Mouse (Mus musculus) lung, embryonic 15.5 days (tissue): Measurements from ENCODE around the gene 4921539E11Rik. TPM values are rescaled to one million over a fixed set of nuclear protein-coding genes. Genes with fewer than 3 reads are reported as not detected.

Source experiments
- ATAC-seq: fragments of 200-750 bp; cut with Nextera tagmentation; 2 replicates; pipeline ENCODE4 v1.8.0; 2017; ENCODE audit warnings: moderate number of reproducible peaks, borderline replicate concordance; ENCODE audit not compliant: low FRiP score, low TSS enrichment; ENCODE audit errors: extremely low read depth
- H3K27ac ChIP-seq: fragments of 300-500 bp; sonication (generic); 2 replicates; pipeline ENCODE4 v1.5.1; 2015; ENCODE audit warnings: moderate library complexity, mild to moderate bottlenecking, inconsistent platforms
- H3K27me3 ChIP-seq: fragments of 300-500 bp; sonication (generic); 2 replicates; pipeline ENCODE4 v1.6.1; 2015; ENCODE audit warnings: inconsistent platforms
- H3K36me3 ChIP-seq: fragments of 300-500 bp; sonication (generic); 2 replicates; pipeline ENCODE4 v1.6.1; 2015; ENCODE audit warnings: inconsistent platforms
- H3K4me1 ChIP-seq: fragments of 300-500 bp; sonication (generic); 2 replicates; pipeline ENCODE4 v1.6.1; 2015; ENCODE audit warnings: inconsistent platforms
- H3K4me2 ChIP-seq: fragments of 300-500 bp; sonication (generic); 2 replicates; pipeline ENCODE4 v1.6.1; 2015; ENCODE audit warnings: inconsistent platforms, mild to moderate bottlenecking, moderate library complexity
- H3K4me3 ChIP-seq: fragments of 300-500 bp; sonication (generic); 2 replicates; pipeline ENCODE4 v1.5.1; 2015; ENCODE audit warnings: mild to moderate bottlenecking, inconsistent platforms
- H3K9ac ChIP-seq: fragments of 300-500 bp; sonication (generic); 2 replicates; pipeline ENCODE4 v1.6.1; 2015; ENCODE audit warnings: inconsistent platforms
- H3K9me3 ChIP-seq: fragments of 300-500 bp; sonication (generic); 2 replicates; pipeline ENCODE4 v1.6.1; 2016; ENCODE audit warnings: inconsistent platforms
- WGBS: fragments of 180-500 bp; shearing (Covaris S2); methylation state at CpG from one replicate; pipeline ENCODE4 v1.1.7; 2015; 5-methylcytosine and 5-hydroxymethylcytosine counted together
- polyA plus RNA-seq: library from polyadenylated mRNA; unstranded; fragments of >200 nt; fragmentation: Nextera tagmentation; extraction: Ambion mirVana; gene quantifications from 2 replicates; pipeline ENCODE4 v1.2.1, GENCODE M21; 2015

Gene 4921539E11Rik
- polyA plus RNA-seq, 1 experiment from 2014 or later = not detected

DNA sequence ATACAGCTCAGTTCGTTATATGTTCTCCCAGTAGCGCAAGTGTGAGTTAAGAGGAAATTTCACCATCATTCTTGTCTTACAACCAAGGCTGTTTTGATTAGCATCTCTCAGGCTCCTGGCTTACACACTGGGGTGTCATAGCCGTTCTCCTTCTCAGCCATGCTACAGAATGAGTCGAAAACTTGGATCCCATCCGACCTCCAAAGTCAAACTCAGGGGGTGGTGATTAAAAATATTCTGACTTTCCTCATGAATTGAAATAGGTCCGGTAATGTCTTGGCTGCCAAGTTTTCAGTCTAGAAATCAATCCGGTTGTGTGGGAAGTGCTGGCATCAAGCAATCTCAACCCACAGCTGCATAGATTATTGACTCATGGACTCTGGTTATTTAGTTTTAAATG is 2.3 kb downstream of the 4921539E11Rik start:
- no peaks in the 10 kb centered on the region for H3K27me3 ChIP-seq
- no peaks in the 10 kb centered on the region for H3K9me3 ChIP-seq
- no peak for ATAC-seq
- H3K4me3 ChIP-seq = no peak overlapping the region
- 78% methylated on average over 7 of the region's 7 CpGs for WGBS
- no peaks in the 10 kb centered on the region for H3K4me1 ChIP-seq
- no peak overlapping the region for H3K9ac ChIP-seq
- no peaks in the 10 kb centered on the region for H3K36me3 ChIP-seq
- no peak overlapping the region for H3K4me2 ChIP-seq
- H3K27ac ChIP-seq = no peak overlapping the region

DNA sequence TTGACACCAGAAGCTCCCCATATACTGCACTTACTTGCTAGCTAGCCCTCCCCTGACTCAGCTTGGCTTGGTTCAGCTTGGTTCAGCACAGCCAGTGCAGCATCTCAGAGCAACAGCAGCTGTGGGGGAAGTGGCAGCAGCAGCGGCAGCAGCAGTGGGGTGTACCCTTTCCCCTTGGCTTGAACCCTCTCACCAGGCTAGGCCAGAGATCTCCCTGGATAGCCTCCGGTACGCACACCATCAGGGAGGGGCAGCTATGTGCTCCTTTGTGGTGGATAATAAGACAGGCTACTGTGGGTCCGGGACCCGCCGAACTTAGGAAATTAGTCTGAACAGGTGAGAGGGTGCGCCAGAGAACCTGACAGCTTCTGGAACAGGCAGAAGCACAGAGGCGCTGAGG is 17.6 kb downstream of the 4921539E11Rik start:
- Histone ChIP-seq H3K27ac (no peak overlapping the region), H3K9ac (no peak overlapping the region), H3K27me3 (no peaks in the 10 kb centered on the region), H3K4me3 (no peak overlapping the region), H3K4me1 (no peaks in the 10 kb centered on the region), H3K36me3 (no peaks in the 10 kb centered on the region), H3K4me2 (no peak overlapping the region), H3K9me3 (no peaks in the 10 kb centered on the region)
- no peak for ATAC-seq
- 57% methylated on average over 7 of the region's 8 CpGs for WGBS

DNA sequence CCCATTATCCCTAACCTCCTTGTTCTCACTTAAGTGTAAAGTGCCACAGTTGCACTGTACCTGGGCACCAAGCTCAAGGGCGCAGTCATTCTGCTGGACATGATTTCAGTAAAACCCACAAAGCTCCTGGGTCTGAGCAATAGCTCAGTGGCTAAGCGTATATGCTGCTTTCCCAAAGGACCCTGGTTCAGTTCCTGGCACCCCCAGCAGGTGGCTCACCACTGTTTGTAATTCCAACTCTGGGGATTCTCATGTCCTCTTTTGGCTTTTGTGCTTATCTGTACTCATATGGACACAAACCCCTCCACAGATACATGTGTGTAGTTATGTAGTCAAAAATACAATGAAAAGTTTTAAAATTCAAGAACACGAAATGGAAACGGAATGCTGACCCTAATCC is 21.3 kb downstream of the 4921539E11Rik start:
- H3K27ac ChIP-seq = no peak overlapping the region
- H3K36me3 ChIP-seq = no peaks in the 10 kb centered on the region
- H3K9ac ChIP-seq = no peak overlapping the region
- no peak overlapping the region for H3K4me2 ChIP-seq
- H3K27me3 ChIP-seq = no peaks in the 10 kb centered on the region
- H3K9me3 ChIP-seq = no peaks in the 10 kb centered on the region
- no peak for ATAC-seq
- 90% methylated on average over 4 of the region's 4 CpGs for WGBS
- H3K4me1 ChIP-seq = no peaks in the 10 kb centered on the region
- H3K4me3 ChIP-seq = no peak overlapping the region

DNA sequence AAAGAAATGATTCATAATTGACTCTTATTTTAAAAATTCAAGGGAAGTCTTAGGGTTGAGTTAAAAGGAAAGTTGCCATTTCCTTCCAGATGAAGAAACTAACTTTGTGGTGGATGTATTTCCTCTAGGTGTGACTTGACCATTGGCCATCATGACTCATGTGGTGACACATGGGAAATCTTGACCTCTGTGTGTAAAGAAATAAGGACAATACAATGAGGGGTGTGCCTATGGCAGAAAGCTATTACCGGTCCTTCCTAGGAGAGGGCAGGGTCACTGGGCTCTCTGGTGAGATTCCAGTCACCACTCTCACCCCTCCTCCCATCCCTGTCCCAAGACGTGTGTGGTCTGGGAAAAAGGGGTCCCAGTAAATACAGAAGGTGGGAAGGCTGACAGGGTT is 25.5 kb downstream of the 4921539E11Rik start:
- Histone ChIP-seq H3K27me3 (no peaks in the 10 kb centered on the region), H3K4me2 (no peak overlapping the region), H3K4me3 (no peak overlapping the region), H3K9me3 (no peaks in the 10 kb centered on the region), H3K36me3 (no peaks in the 10 kb centered on the region), H3K27ac (no peak overlapping the region), H3K9ac (no peak overlapping the region), H3K4me1 (peaks cover 7% of the 10 kb centered on the region; the same call in 1 of the 2 replicates)
- 40% methylated on average over 2 of the region's 2 CpGs for WGBS
- ATAC-seq = no peak

DNA sequence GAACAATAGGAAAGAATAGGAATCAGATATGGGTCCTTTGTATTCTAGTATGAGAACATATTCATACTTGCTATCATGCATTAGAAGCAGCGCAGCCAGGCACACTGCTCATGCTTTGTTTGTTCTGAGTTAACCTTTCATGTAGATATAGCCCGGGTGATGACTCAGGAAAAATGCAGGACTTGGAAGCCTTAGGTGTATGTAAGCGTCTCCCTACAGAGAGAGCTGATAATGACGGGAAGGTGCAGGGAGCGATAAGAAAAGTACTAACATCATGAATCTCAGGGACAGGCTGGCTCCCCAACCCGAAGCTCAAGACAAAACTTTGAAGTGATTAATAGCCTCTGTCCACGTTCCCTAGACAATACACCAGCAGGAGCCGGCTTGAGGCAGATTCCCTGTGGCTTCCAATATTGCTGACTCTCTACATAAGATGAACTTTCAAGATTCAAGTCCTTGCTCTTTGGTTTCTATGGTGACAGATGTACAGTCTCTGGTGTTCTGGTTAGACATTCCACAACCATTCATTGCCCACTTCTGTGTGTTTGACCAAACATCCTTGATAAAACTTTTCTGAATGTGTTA is 26.8 kb downstream of the 4921539E11Rik start:
- 11% methylated on average over 8 of the region's 8 CpGs for WGBS

DNA sequence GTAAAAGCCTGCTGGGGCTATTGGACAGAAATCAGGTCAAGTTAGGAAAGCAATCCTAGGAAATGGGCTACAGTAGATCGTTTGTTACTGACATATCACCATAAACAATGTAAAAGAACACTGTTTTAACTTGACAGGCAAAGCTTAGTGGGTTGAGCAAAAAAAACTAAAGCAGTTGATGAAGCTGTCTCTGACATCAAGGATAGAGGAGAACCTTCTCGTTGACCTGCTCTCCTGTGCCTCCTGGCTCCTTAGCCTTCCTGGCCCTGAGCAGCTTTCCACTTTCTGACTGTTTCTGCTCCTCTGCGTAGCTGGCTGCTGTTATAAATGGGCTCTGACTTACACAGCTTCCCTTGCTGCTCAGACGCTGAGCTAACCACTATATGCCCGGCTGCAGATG is 27.3 kb downstream of the 4921539E11Rik start:
- Histone ChIP-seq H3K27ac (no peak overlapping the region), H3K36me3 (no peaks in the 10 kb centered on the region), H3K4me1 (peaks cover 7% of the 10 kb centered on the region; the same call in 1 of the 2 replicates), H3K9me3 (no peaks in the 10 kb centered on the region), H3K9ac (no peak overlapping the region), H3K4me2 (no peak overlapping the region), H3K4me3 (no peak overlapping the region), H3K27me3 (no peaks in the 10 kb centered on the region)
- no peak for ATAC-seq
- 16% methylated on average over 5 of the region's 5 CpGs for WGBS

More for the DNA sequence above, 26.8 kb downstream of the 4921539E11Rik start:
- Histone ChIP-seq H3K27ac (no peak overlapping the region), H3K9ac (no peak overlapping the region), H3K27me3 (no peaks in the 10 kb centered on the region), H3K4me1 (peaks cover 7% of the 10 kb centered on the region; the same call in 1 of the 2 replicates), H3K4me3 (no peak overlapping the region), H3K4me2 (no peak overlapping the region), H3K9me3 (no peaks in the 10 kb centered on the region), H3K36me3 (no peaks in the 10 kb centered on the region)
- 0 out of 2 replicates have a peak, but pooled peaks have one; percentile 19 for ATAC-seq

DNA sequence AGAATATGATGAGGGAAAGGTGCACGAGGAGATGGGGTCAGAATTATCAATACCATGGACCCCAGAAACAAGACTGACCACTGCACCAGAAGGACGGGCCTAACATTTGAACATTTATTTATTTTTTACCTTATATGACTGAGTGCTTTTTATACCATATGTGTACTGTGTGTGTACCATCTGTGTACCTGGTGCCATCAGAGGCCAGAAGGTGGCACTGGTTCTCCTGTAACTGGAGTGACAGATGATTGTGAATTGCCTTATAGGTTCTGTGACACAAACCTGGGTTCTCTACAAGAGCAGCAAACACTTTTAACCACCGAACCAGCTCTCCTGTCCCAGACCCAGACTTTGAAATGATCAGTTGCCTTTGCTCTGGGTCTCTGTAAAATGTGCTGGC is 31.8 kb downstream of the 4921539E11Rik start:
- Histone ChIP-seq H3K4me3 (no peak overlapping the region), H3K9me3 (no peaks in the 10 kb centered on the region), H3K9ac (no peak overlapping the region), H3K36me3 (no peaks in the 10 kb centered on the region), H3K27me3 (no peaks in the 10 kb centered on the region), H3K4me1 (peaks cover 5% of the 10 kb centered on the region; the same call in 1 of the 2 replicates), H3K4me2 (no peak overlapping the region), H3K27ac (no peak overlapping the region)
- ATAC-seq = no peak
- 64% methylated on average over 3 of the region's 3 CpGs for WGBS

DNA sequence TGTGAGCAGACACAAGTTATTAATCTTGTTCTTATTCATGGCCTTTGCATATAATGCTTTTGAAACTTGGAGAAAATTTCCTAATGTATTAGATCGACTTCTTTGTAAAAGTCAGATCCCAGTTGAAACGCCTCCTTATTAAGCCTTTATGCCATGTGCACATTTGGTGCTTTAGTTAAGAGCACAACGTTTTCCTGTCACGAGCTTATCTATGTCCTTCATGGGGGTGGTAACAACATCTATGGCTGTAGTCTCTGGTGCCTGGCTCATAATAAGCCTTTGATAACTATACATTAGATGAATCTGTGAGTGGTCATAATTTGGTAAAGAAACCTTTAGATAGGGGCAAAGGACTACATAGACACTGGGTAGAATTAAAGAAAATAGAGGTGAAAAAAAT is 36.8 kb downstream of the 4921539E11Rik start:
- 60% methylated on average over 4 of the region's 4 CpGs for WGBS
- no peaks in the 10 kb centered on the region for H3K9me3 ChIP-seq
- H3K36me3 ChIP-seq = no peaks in the 10 kb centered on the region
- ATAC-seq = no peak
- H3K27me3 ChIP-seq = no peaks in the 10 kb centered on the region
- no peak overlapping the region for H3K4me2 ChIP-seq
- H3K9ac ChIP-seq = no peak overlapping the region
- no peak overlapping the region for H3K4me3 ChIP-seq
- no peak overlapping the region for H3K27ac ChIP-seq
- no peaks in the 10 kb centered on the region for H3K4me1 ChIP-seq

DNA sequence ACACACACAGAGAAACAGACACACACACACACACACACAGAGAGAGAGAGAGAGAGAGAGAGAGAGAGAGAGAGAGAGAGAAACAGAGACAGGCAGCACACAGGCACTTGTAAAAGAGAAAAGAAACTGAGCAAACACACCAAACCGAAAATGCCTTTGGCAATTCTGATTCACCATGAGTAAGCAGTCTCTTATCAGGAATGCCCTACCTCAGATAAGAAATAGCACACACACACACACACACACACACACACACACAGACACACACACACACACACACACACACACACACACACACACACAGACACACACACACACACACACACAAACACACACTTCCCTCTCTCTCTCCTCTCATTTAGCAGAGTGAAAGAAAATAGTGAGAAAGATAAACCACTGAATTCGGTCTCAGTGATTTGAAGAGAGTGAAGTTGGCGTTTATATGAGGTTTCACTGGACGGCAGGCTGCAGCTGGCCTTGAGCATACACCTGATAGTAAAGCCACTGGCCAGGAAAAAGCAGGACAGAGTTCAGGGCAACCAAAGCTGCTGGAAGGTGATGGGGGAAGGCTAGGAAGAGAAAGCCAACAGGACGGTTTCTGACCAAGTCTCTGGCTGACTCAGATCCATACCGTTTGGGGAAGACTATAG is 41.1 kb downstream of the 4921539E11Rik start:
- H3K36me3 ChIP-seq = no peaks in the 10 kb centered on the region
- H3K4me1 ChIP-seq = no peaks in the 10 kb centered on the region
- ATAC-seq = no peak
- 26% methylated on average over 6 of the region's 6 CpGs for WGBS
- no peaks in the 10 kb centered on the region for H3K9me3 ChIP-seq
- H3K4me3 ChIP-seq = no peak overlapping the region
- no peak overlapping the region for H3K9ac ChIP-seq
- H3K4me2 ChIP-seq = no peak overlapping the region
- no peaks in the 10 kb centered on the region for H3K27me3 ChIP-seq
- no peak overlapping the region for H3K27ac ChIP-seq

DNA sequence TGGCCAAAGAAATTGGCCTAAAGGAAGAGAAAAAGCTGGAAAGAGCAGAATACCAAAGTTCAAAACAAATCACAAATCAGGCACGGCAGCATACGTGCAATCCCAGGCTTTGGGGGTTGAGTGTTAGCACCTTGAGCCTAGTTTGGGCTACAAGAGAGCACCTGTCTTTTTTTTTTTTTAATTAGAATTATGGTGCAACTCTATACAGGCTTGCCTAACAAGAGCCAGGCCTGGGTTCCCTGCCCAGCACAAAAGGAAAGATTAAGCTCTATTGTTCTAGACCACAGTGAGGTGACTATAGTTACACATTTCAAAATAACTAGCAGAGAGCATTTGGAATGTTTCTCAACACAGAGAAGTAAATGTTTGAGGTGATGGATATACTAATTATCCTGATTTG is 42.9 kb downstream of the 4921539E11Rik start:
- Histone ChIP-seq H3K27me3 (no peaks in the 10 kb centered on the region), H3K4me2 (no peak overlapping the region), H3K4me3 (no peak overlapping the region), H3K9me3 (no peaks in the 10 kb centered on the region), H3K9ac (no peak overlapping the region), H3K36me3 (no peaks in the 10 kb centered on the region), H3K27ac (no peak overlapping the region), H3K4me1 (no peaks in the 10 kb centered on the region)
- WGBS = 86% methylated on average over 2 of the region's 2 CpGs
- no peak for ATAC-seq

DNA sequence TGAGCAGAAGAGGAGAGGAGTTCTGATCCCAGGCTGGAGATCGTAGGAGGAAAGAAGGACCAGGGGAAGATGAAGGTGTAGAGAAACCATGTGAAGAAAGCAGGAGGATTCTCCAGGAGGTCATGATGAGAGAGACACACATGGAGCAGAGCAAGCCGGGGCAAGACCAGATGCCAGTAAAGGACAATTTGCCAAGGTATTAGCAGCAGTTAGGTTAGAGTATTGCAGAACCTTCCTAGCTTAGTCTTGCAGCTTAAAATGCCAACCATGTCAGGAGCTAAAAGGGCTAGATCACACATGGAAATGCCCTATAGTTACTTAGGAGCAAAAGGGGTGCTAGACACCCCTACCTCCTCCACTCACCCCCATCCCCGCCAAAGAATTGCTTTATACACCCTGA is 43.4 kb downstream of the 4921539E11Rik start:
- 73% methylated on average over 3 of the region's 3 CpGs for WGBS
- no peak overlapping the region for H3K4me2 ChIP-seq

DNA sequence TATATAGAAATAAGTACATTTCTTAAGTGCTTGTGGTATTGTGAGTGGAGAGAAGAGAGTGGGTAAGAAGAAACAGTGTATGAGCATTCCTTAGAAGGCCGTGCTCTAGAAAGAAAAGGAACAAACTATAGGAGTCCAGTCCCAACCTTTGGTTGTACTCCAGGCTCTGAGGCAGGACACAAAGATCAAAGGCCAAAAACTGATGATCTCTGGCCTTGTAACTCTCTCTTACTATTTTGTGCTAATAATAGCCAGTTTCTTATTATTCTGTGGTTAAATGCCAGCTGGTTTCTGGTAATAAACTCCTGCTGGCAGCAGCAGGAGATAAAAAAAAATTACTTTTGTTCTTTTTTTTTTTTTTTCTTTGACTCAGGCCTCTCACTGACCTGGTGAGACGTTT is 58.5 kb downstream of the 4921539E11Rik start:
- Histone ChIP-seq H3K4me3 (no peak overlapping the region), H3K9me3 (no peaks in the 10 kb centered on the region), H3K27ac (no peak overlapping the region), H3K4me1 (no peaks in the 10 kb centered on the region), H3K27me3 (no peaks in the 10 kb centered on the region), H3K9ac (no peak overlapping the region), H3K4me2 (no peak overlapping the region), H3K36me3 (no peaks in the 10 kb centered on the region)
- no peak for ATAC-seq
- 40% methylated on average over 2 of the region's 2 CpGs for WGBS

More for the DNA sequence above, 43.4 kb downstream of the 4921539E11Rik start:
- Histone ChIP-seq H3K4me3 (no peak overlapping the region), H3K9ac (no peak overlapping the region), H3K27ac (no peak overlapping the region), H3K36me3 (no peaks in the 10 kb centered on the region), H3K9me3 (no peaks in the 10 kb centered on the region), H3K4me1 (no peaks in the 10 kb centered on the region), H3K27me3 (no peaks in the 10 kb centered on the region)
- ATAC-seq = no peak
